Mouse (Mus musculus): Measurements from ENCODE around the gene Zswim7. TPM values are rescaled to one million over a fixed set of nuclear protein-coding genes. Genes with fewer than 3 reads are reported as not detected.
A peak's percentile ranks its signal among the peaks of the same experiment; 100 is the strongest.

Zswim7 gene
- polyA plus RNA-seq, 1 experiment from 2014 or later, result 16.9 TPM

DNA sequence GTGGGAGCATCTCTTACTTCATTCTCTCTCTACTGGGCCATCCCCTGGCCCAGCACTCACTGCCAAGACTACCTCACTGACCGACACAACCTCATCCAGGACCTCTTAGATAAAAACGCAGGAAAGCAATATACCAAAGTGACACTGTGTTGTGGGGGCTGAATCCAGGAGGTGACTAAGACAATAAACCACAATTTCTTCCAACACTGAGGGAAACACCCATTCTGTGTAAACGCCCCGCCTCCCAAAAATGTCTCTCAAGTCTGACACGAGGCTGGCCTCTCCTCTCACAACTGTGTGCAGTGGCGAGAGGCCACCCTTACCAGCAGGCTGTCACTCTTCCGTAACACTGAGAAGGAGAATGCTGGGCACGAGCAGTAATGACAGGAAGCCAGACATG is 12.8 kb downstream of the Zswim7 start:
- Histone ChIP-seq H3K4me3 (ENCODE audit: low read depth, low read length) (no peak overlapping the region), H3K36me3 (ENCODE audit: control insufficient read depth, insufficient read depth, low read length) (no peaks in the 10 kb centered on the region), H3K9ac (ENCODE audit: low read length) (no peak overlapping the region), H3K9me3 (ENCODE audit: control insufficient read depth, low read length) (no peaks in the 10 kb centered on the region), H3K27me3 (ENCODE audit: control insufficient read depth, insufficient read depth, low read length) (no peaks in the 10 kb centered on the region; the same call in 1 of the 2 replicates), H3K27ac (ENCODE audit: low read depth, low read length) (no peak overlapping the region), H3K4me1 (replicated peaks; ENCODE audit: control insufficient read depth, insufficient read depth, low read length) (peaks cover 5% of the 10 kb centered on the region), H3K4me2 (ENCODE audit: low read depth, low read length, severe bottlenecking) (no peak overlapping the region)
- ATAC-seq (replicated peaks; ENCODE audit: low FRiP score) (no peak), DNase-seq (ENCODE audit: low spot score) (no peak)
- WGBS, result 81% methylated on average over 8 of the region's 8 CpGs

DNA sequence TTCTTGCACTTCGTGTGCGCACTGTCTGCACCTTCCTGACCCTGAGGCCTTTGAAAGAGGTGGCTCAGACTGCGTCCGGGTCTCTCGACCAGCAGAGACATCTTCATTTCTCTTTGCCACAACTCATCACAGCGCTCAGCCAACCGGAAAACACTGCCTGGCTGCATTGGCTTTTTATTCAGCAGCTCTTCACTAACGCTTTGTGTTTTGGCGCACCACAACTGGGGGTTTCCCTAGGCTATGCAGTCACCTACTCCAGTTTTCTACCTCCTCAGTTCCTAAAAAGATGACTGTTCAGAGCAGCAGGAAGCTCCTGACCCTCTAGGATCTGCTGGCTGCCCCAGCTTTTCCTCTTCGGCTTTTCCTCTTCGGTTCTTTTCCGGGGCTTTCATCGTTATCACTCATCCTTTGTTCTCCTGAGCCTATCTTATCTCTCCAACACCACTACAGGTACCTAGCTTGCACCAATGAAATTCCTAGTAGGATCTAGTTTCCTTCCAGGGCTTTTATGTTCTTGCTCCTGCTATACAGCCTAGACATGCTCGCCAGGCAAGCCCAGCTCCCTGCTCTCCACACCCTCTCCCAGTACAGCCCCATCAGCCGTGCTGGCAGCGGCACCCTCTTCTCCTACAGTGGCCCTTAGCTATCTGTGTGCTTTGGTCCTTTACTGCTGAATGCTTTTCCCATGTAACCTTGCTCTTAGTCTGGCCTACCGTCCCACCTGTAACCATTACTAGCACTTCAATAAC is 14.5 kb downstream of the Zswim7 start:
- DNase-seq (ENCODE audit: low spot score), result no peak
- ATAC-seq (replicated peaks; ENCODE audit: low FRiP score), result no peak
- Histone ChIP-seq H3K9ac (ENCODE audit: low read length) (peak overlapping the region; percentile 20; the same call in 1 of the 2 replicates), H3K27me3 (ENCODE audit: control insufficient read depth, insufficient read depth, low read length) (no peaks in the 10 kb centered on the region; the same call in 1 of the 2 replicates), H3K36me3 (ENCODE audit: control insufficient read depth, insufficient read depth, low read length) (no peaks in the 10 kb centered on the region), H3K4me1 (replicated peaks; ENCODE audit: control insufficient read depth, insufficient read depth, low read length) (peaks cover 5% of the 10 kb centered on the region), H3K9me3 (ENCODE audit: control insufficient read depth, low read length) (no peaks in the 10 kb centered on the region), H3K4me2 (ENCODE audit: low read depth, low read length, severe bottlenecking) (no peak overlapping the region; the same call in 1 of the 2 replicates), H3K4me3 (ENCODE audit: low read depth, low read length) (no peak overlapping the region), H3K27ac (ENCODE audit: low read depth, low read length) (no peak overlapping the region)
- WGBS, result 51% methylated on average over 17 of the region's 17 CpGs

DNA sequence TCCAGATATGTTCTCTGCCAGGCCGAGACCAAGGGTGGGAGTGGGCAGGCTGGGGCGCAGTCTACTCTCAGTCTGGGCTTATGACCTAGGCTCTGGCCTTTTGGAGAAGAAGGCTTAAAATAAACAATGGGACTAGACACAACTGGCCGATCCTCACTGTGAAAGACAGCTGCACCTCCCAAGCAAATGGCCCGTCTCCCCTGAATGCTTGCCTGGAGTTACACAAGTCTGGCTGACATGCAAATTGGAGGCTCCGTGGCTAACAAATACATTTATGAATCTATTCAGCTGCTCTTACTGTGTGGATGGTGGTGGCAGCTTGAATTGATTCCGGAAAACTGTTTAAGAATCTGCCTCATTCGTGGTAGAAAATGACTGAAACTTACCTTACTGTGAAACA is 15.5 kb downstream of the Zswim7 start:
- H3K4me2 ChIP-seq (ENCODE audit: low read depth, low read length, severe bottlenecking), result no peak overlapping the region
- DNase-seq (ENCODE audit: low spot score) (no peak), ATAC-seq (replicated peaks; ENCODE audit: low FRiP score) (no peak)
- peaks cover 5% of the 10 kb centered on the region for H3K4me1 ChIP-seq (replicated peaks; ENCODE audit: control insufficient read depth, insufficient read depth, low read length)
- H3K27me3 ChIP-seq (ENCODE audit: control insufficient read depth, insufficient read depth, low read length), result no peaks in the 10 kb centered on the region; the same call in 1 of the 2 replicates
- no peak overlapping the region for H3K27ac ChIP-seq (ENCODE audit: low read depth, low read length)
- WGBS, result 80% methylated on average over 7 of the region's 7 CpGs
- no peak overlapping the region for H3K9ac ChIP-seq (ENCODE audit: low read length)
- no peaks in the 10 kb centered on the region for H3K36me3 ChIP-seq (ENCODE audit: control insufficient read depth, insufficient read depth, low read length)
- no peaks in the 10 kb centered on the region for H3K9me3 ChIP-seq (ENCODE audit: control insufficient read depth, low read length)
- no peak overlapping the region for H3K4me3 ChIP-seq (ENCODE audit: low read depth, low read length)

DNA sequence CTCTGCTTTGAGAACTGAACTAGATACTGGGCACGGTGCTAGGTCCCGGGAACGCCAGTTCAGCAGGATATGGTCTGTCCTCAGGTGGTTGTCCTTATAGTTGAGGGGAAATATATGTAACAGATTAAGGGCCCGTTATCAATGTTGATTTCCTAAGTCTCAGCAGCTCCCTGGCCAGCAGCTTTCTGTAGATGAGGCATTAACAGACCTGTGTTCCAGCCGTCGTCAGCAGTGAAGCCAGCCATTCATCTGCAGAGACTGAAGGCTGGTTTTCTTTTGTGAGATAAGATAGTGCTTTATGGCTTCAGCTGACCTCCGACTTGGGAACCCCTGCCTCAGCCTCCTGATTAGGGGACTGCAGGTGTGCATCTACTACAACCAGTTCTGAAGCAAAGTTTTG is 17.2 kb downstream of the Zswim7 start:
- no peaks in the 10 kb centered on the region for H3K9me3 ChIP-seq (ENCODE audit: control insufficient read depth, low read length)
- H3K4me1 ChIP-seq (replicated peaks; ENCODE audit: control insufficient read depth, insufficient read depth, low read length), result peaks cover 5% of the 10 kb centered on the region
- H3K9ac ChIP-seq (ENCODE audit: low read length), result no peak overlapping the region
- H3K27me3 ChIP-seq (ENCODE audit: control insufficient read depth, insufficient read depth, low read length), result no peaks in the 10 kb centered on the region; the same call in 1 of the 2 replicates
- H3K27ac ChIP-seq (ENCODE audit: low read depth, low read length), result no peak overlapping the region
- no peak for DNase-seq (ENCODE audit: low spot score)
- WGBS, result 77% methylated on average over 7 of the region's 7 CpGs
- no peak for ATAC-seq (replicated peaks; ENCODE audit: low FRiP score)
- H3K4me2 ChIP-seq (ENCODE audit: low read depth, low read length, severe bottlenecking), result no peak overlapping the region
- no peaks in the 10 kb centered on the region for H3K36me3 ChIP-seq (ENCODE audit: control insufficient read depth, insufficient read depth, low read length)
- no peak overlapping the region for H3K4me3 ChIP-seq (ENCODE audit: low read depth, low read length)

DNA sequence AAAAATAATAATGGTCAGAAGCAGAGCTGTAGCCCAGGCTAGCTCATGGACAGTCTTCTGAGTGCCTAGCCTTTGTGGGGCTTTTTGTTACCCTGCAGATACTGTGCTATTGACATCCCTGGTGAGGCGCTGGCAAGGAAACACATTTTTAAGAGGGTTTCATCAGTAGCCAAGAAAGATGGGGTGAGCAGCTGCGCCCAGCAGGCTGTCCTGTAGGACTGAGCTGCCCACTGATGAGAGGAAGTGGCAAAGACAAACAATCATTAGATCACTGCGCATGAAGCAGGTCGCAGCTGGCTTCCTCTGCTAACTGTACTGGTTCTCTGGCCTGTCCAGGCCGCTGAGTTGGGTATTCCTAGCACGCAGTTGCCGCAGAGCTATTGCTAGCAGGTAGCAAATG is 17.6 kb downstream of the Zswim7 start:
- H3K27me3 ChIP-seq (ENCODE audit: control insufficient read depth, insufficient read depth, low read length), result no peaks in the 10 kb centered on the region; the same call in 1 of the 2 replicates
- H3K9me3 ChIP-seq (ENCODE audit: control insufficient read depth, low read length), result no peaks in the 10 kb centered on the region
- 85% methylated on average over 7 of the region's 7 CpGs for WGBS
- no peaks in the 10 kb centered on the region for H3K36me3 ChIP-seq (ENCODE audit: control insufficient read depth, insufficient read depth, low read length)
- H3K4me1 ChIP-seq (replicated peaks; ENCODE audit: control insufficient read depth, insufficient read depth, low read length), result peaks cover 5% of the 10 kb centered on the region
- no peak overlapping the region for H3K4me3 ChIP-seq (ENCODE audit: low read depth, low read length)
- DNase-seq (ENCODE audit: low spot score) (no peak), ATAC-seq (replicated peaks; ENCODE audit: low FRiP score) (no peak)
- no peak overlapping the region for H3K27ac ChIP-seq (ENCODE audit: low read depth, low read length)
- no peak overlapping the region for H3K9ac ChIP-seq (ENCODE audit: low read length)
- H3K4me2 ChIP-seq (ENCODE audit: low read depth, low read length, severe bottlenecking), result no peak overlapping the region

DNA sequence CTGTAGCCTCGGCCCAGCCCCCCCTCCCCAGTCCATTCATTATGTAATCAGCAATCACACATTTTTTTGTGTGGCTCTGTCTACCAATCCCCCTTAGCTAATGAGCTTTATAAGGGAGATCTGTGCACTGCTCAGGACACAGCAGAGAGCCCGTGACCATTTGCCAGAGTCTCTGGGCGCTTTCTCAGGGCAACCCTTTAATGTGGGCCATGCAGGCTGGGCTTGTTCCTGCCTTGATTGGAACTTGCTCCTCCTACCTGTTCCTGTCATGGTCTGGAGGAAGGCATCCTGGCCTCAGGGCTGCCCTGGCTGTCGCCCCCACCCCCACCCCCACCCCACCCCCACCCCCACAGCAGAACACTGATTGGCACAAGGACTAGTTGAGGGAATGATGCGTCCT is 22.0 kb downstream of the Zswim7 start:
- no peaks in the 10 kb centered on the region for H3K36me3 ChIP-seq (ENCODE audit: control insufficient read depth, insufficient read depth, low read length)

DNA sequence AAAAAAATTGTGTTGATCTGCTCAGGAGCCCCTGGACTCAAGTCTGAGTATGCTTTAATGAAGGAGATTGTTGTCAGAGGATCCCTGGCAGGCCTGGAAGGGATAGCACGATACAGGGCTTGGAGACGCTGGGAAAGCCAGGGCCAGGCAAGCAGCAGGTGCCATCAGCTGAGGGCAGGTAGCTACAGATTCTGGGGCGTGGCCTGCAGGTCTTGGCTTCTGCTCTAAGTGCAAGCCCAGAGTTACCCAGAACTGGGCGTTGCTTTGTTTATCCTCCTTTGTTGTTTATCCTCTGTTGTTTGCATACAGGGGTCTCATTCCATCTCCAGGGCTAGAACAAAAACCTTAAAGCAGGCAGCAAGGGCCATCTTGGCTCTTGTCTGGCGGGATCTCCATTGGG is 27.8 kb downstream of the Zswim7 start:
- 82% methylated on average over 5 of the region's 5 CpGs for WGBS
- Histone ChIP-seq H3K9me3 (ENCODE audit: control insufficient read depth, low read length) (no peaks in the 10 kb centered on the region), H3K36me3 (ENCODE audit: control insufficient read depth, insufficient read depth, low read length) (no peaks in the 10 kb centered on the region), H3K9ac (ENCODE audit: low read length) (no peak overlapping the region), H3K4me2 (ENCODE audit: low read depth, low read length, severe bottlenecking) (no peak overlapping the region), H3K4me3 (ENCODE audit: low read depth, low read length) (no peak overlapping the region), H3K4me1 (replicated peaks; ENCODE audit: control insufficient read depth, insufficient read depth, low read length) (peaks cover 9% of the 10 kb centered on the region; the same call in 1 of the 2 replicates), H3K27me3 (ENCODE audit: control insufficient read depth, insufficient read depth, low read length) (peaks cover 17% of the 10 kb centered on the region), H3K27ac (ENCODE audit: low read depth, low read length) (no peak overlapping the region)
- ATAC-seq (replicated peaks; ENCODE audit: low FRiP score) (no peak), DNase-seq (ENCODE audit: low spot score) (no peak)

More for the DNA sequence above, 22.0 kb downstream of the Zswim7 start:
- Histone ChIP-seq H3K4me2 (ENCODE audit: low read depth, low read length, severe bottlenecking) (no peak overlapping the region), H3K27ac (ENCODE audit: low read depth, low read length) (no peak overlapping the region), H3K27me3 (ENCODE audit: control insufficient read depth, insufficient read depth, low read length) (no peaks in the 10 kb centered on the region; the same call in 1 of the 2 replicates), H3K4me1 (replicated peaks; ENCODE audit: control insufficient read depth, insufficient read depth, low read length) (no peaks in the 10 kb centered on the region), H3K4me3 (ENCODE audit: low read depth, low read length) (no peak overlapping the region), H3K9ac (ENCODE audit: low read length) (no peak overlapping the region), H3K9me3 (ENCODE audit: control insufficient read depth, low read length) (no peaks in the 10 kb centered on the region)
- ATAC-seq (replicated peaks; ENCODE audit: low FRiP score), result no peak
- 55% methylated on average over 5 of the region's 5 CpGs for WGBS
- no peak for DNase-seq (ENCODE audit: low spot score)

GRCm38 (mm10) chr11:62251047-62251446 is 30.1 kb downstream of the Zswim7 start:
- Histone ChIP-seq H3K9ac (ENCODE audit: low read length) (no peak overlapping the region), H3K36me3 (ENCODE audit: control insufficient read depth, insufficient read depth, low read length) (no peaks in the 10 kb centered on the region), H3K4me2 (ENCODE audit: low read depth, low read length, severe bottlenecking) (0 out of 2 replicates have a peak overlapping the region, but pooled peaks have one; percentile 8), H3K27ac (ENCODE audit: low read depth, low read length) (no peak overlapping the region), H3K4me1 (replicated peaks; ENCODE audit: control insufficient read depth, insufficient read depth, low read length) (peaks cover 10% of the 10 kb centered on the region; the same call in 1 of the 2 replicates), H3K9me3 (ENCODE audit: control insufficient read depth, low read length) (no peaks in the 10 kb centered on the region; the same call in 1 of the 2 replicates), H3K4me3 (ENCODE audit: low read depth, low read length) (no peak overlapping the region), H3K27me3 (ENCODE audit: control insufficient read depth, insufficient read depth, low read length) (peaks cover 19% of the 10 kb centered on the region)
- whole genome bisulfite sequencing, result 72% methylated on average over 11 of the region's 11 CpGs
- ATAC-seq (replicated peaks; ENCODE audit: low FRiP score) (no peak), DNase-seq (ENCODE audit: low spot score) (no peak)

Measured in forebrain, embryonic 11.5 days (tissue).